Mouse (Mus musculus) neural tube, embryonic 11.5 days (tissue): ENCODE data around the gene Wdtc1. TPM values are rescaled to one million over a fixed set of nuclear protein-coding genes. Genes with fewer than 3 reads are reported as not detected.

ENCODE experiments used
- ATAC-seq: fragments of 200-750 bp; cut with Nextera tagmentation; 2 replicates; pipeline ENCODE4 v1.8.0; 2017; ENCODE audit warnings: moderate number of reproducible peaks, mild to moderate bottlenecking, moderate TSS enrichment, moderate library complexity; ENCODE audit not compliant: insufficient read depth, low FRiP score, low TSS enrichment
- DNase-seq: peaks from one replicate; pipeline ENCODE4 v3.0.0-alpha.2; 2015; ENCODE audit warnings: low spot score
- H3K27ac ChIP-seq: fragments of 300-500 bp; sonication (generic); 2 replicates; pipeline ENCODE4 v1.5.1; 2014; ENCODE audit warnings: low read depth, mild to moderate bottlenecking, low read length
- H3K27me3 ChIP-seq: fragments of 300-500 bp; sonication (generic); 2 replicates; pipeline ENCODE4 v1.6.1; 2014; ENCODE audit warnings: mild to moderate bottlenecking, low read length, mixed read lengths; ENCODE audit not compliant: control insufficient read depth, insufficient read depth
- H3K36me3 ChIP-seq: fragments of 300-500 bp; sonication (generic); 2 replicates; pipeline ENCODE4 v1.6.1; 2014; ENCODE audit warnings: mild to moderate bottlenecking, low read length, moderate library complexity, mixed read lengths; ENCODE audit not compliant: control insufficient read depth, insufficient read depth
- H3K4me1 ChIP-seq: fragments of 300-500 bp; sonication (generic); 2 replicates; pipeline ENCODE4 v1.6.1; 2014; ENCODE audit warnings: low read length, mixed read lengths; ENCODE audit not compliant: control insufficient read depth, insufficient read depth
- H3K4me2 ChIP-seq: fragments of 300-500 bp; sonication (generic); 2 replicates; pipeline ENCODE4 v1.6.1; 2014; ENCODE audit warnings: low read depth, mild to moderate bottlenecking, moderate library complexity
- H3K4me3 ChIP-seq: fragments of 300-500 bp; sonication (generic); 2 replicates; pipeline ENCODE4 v1.5.1; 2014; ENCODE audit warnings: low read depth, low read length
- H3K9ac ChIP-seq: fragments of 300-500 bp; sonication (generic); 2 replicates; pipeline ENCODE4 v1.6.1; 2014; ENCODE audit warnings: mild to moderate bottlenecking, low read length
- H3K9me3 ChIP-seq: fragments of 300-500 bp; sonication (generic); 2 replicates; pipeline ENCODE4 v1.6.1; 2016; ENCODE audit warnings: low read length; ENCODE audit not compliant: control insufficient read depth
- WGBS: fragments of 180-500 bp; shearing (Covaris S2); extraction: QIAGEN DNeasy Blood & Tissue Kit; methylation state at CpG from one replicate; pipeline ENCODE4 v1.1.7; 2014; 5-methylcytosine and 5-hydroxymethylcytosine counted together
- polyA plus RNA-seq: library from polyadenylated mRNA; unstranded; fragments of >200 nt; fragmentation: Nextera tagmentation; extraction: Ambion mirVana; gene quantifications from 2 replicates; pipeline ENCODE4 v1.2.1, GENCODE M21; 2014

Wdtc1 gene
- polyA plus RNA-seq, 1 experiment from 2014 or later, result 27.0 TPM

GRCm38 (mm10) chr4:133291255-133291654 lies 62.0 kb downstream of the Wdtc1 start:
- Histone ChIP-seq H3K9ac (no peak overlapping the region), H3K4me3 (no peak overlapping the region), H3K4me2 (no peak overlapping the region), H3K9me3 (no peaks in the 10 kb centered on the region), H3K27ac (no peak overlapping the region), H3K4me1 (peaks cover 23% of the 10 kb centered on the region), H3K27me3 (no peaks in the 10 kb centered on the region), H3K36me3 (no peaks in the 10 kb centered on the region)
- DNase-seq (no peak), ATAC-seq (no peak)
- WGBS, result 93% methylated on average over 1 of the region's 1 CpGs

- Histone ChIP-seq H3K36me3 (no peaks in the 10 kb centered on the region), H3K4me1 (peaks cover 8% of the 10 kb centered on the region), H3K9me3 (no peaks in the 10 kb centered on the region), H3K4me2 (no peak overlapping the region), H3K27me3 (no peaks in the 10 kb centered on the region), H3K27ac (no peak overlapping the region), H3K9ac (no peak overlapping the region), H3K4me3 (no peak overlapping the region)
- 76% methylated on average over 4 of the region's 4 CpGs for WGBS
- ATAC-seq (no peak), DNase-seq (no peak)
These were observed 66.7 kb downstream of the Wdtc1 start for GRCm38 (mm10) chr4:133286476-133287077.

DNA sequence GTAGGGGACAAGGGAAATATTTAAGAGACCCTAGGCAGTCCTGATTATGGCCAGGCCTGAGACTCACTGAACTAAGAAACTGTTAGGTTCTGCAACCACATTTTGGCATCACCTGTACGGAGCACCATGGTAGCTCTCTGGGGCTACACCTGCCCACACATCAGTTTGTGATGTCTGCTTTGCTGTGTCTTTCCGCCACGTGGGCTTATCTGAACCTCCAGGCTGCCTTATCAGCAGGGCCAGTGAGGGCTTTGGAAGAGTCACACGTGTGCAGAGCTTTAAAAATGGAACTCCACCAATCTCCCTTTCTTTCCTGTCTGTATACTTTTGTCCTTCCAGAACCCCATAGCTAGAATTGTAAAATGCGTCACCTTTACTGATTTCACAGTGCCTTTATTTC lies 67.3 kb downstream of the Wdtc1 start:
- H3K4me1 ChIP-seq, result peaks cover 8% of the 10 kb centered on the region
- 88% methylated on average over 5 of the region's 5 CpGs for WGBS
- no peaks in the 10 kb centered on the region for H3K27me3 ChIP-seq
- H3K27ac ChIP-seq, result no peak overlapping the region
- no peaks in the 10 kb centered on the region for H3K36me3 ChIP-seq
- DNase-seq (no peak), ATAC-seq (no peak)
- H3K9ac ChIP-seq, result no peak overlapping the region
- no peak overlapping the region for H3K4me3 ChIP-seq
- no peak overlapping the region for H3K4me2 ChIP-seq
- H3K9me3 ChIP-seq, result no peaks in the 10 kb centered on the region

- Histone ChIP-seq H3K4me1 (peaks cover 8% of the 10 kb centered on the region), H3K27ac (no peak overlapping the region), H3K9ac (no peak overlapping the region), H3K27me3 (no peaks in the 10 kb centered on the region), H3K4me3 (no peak overlapping the region), H3K4me2 (no peak overlapping the region), H3K36me3 (no peaks in the 10 kb centered on the region), H3K9me3 (no peaks in the 10 kb centered on the region)
- ATAC-seq (no peak), DNase-seq (no peak)
- 83% methylated on average over 3 of the region's 3 CpGs for WGBS
These were observed 68.0 kb downstream of the Wdtc1 start for GRCm38 (mm10) chr4:133285299-133285698.

DNA sequence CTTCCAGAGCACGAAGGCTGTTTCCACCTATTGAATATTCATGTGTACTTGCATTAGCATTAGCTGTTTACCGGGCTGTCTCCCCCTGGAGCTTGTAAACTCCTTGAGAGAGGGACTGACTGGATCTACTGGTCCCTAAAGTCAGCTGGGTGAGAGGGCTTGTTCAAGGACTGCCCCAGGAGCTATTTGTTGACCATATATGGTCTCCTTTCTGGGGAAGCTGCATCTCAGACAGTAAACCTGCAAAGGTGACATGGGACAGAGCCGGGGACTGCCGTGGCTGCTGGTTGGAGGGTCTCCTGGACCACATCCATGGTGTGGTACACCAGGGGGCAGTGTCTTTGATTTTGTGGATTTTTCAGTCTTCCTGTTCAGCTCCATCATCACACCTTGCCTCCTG lies 70.6 kb downstream of the Wdtc1 start:
- WGBS, result 21% methylated on average over 4 of the region's 4 CpGs
- Histone ChIP-seq H3K9ac (no peak overlapping the region), H3K27ac (peak overlapping the region; percentile 79; the same call in 1 of the 2 replicates), H3K4me2 (no peak overlapping the region), H3K4me1 (peaks cover 8% of the 10 kb centered on the region), H3K4me3 (no peak overlapping the region), H3K27me3 (no peaks in the 10 kb centered on the region), H3K36me3 (no peaks in the 10 kb centered on the region), H3K9me3 (no peaks in the 10 kb centered on the region)
- DNase-seq (no peak), ATAC-seq (no peak)

DNA sequence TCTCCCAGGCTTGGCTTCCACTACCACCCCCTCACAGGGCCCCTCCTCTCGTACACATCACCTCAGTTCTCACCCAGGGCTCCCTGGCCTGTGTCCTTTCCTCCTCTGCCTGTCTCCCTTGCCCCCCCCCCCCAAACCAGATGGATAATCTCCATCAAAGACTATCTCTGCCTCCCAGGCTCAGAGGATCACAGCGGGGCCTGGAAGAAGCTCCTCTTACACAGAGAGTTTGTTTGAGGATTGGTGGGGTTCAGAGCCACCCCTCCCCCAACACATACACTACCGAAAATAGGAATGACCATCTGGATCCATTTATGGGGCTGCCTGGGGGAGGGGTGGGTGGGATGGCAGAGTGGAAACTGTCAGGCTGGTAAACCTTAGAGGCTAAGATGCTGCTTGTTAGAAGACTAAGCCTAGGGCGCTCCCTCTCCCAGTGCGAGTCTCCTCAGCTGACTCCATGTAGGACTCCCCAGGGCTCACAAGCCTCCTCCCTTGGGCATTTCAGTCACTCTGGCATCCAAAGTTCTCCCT lies 71.3 kb downstream of the Wdtc1 start:
- 24% methylated on average over 5 of the region's 5 CpGs for WGBS
- Histone ChIP-seq H3K4me3 (no peak overlapping the region), H3K27ac (peak overlapping the region; percentile 79), H3K4me1 (peaks cover 8% of the 10 kb centered on the region), H3K9ac (peak overlapping the region; percentile 18; the same call in 1 of the 2 replicates), H3K36me3 (no peaks in the 10 kb centered on the region), H3K4me2 (peak overlapping the region; percentile 12; the same call in 1 of the 2 replicates), H3K9me3 (no peaks in the 10 kb centered on the region), H3K27me3 (no peaks in the 10 kb centered on the region)
- ATAC-seq (no peak), DNase-seq (peak; percentile 64)

GRCm38 (mm10) chr4:133281513-133281912 lies 71.8 kb downstream of the Wdtc1 start:
- DNase-seq (no peak), ATAC-seq (no peak)
- Histone ChIP-seq H3K4me2 (peak overlapping the region; percentile 16; the same call in 1 of the 2 replicates), H3K27ac (peak overlapping the region; percentile 79), H3K9ac (peak overlapping the region; percentile 18; the same call in 1 of the 2 replicates), H3K36me3 (no peaks in the 10 kb centered on the region), H3K27me3 (no peaks in the 10 kb centered on the region), H3K9me3 (no peaks in the 10 kb centered on the region), H3K4me1 (peaks cover 8% of the 10 kb centered on the region), H3K4me3 (no peak overlapping the region)
- 46% methylated on average over 7 of the region's 7 CpGs for WGBS

- Histone ChIP-seq H3K27me3 (no peaks in the 10 kb centered on the region), H3K4me2 (peak overlapping the region; percentile 56; the same call in 1 of the 2 replicates), H3K27ac (peak overlapping the region; percentile 89), H3K4me3 (no peak overlapping the region), H3K9ac (peak overlapping the region; percentile 85), H3K9me3 (no peaks in the 10 kb centered on the region), H3K36me3 (no peaks in the 10 kb centered on the region), H3K4me1 (peaks cover 12% of the 10 kb centered on the region)
- no peak for DNase-seq
- no peak for ATAC-seq
- 93% methylated on average over 3 of the region's 3 CpGs for WGBS
These were observed 74.8 kb downstream of the Wdtc1 start for GRCm38 (mm10) chr4:133278482-133278881.

- H3K9ac ChIP-seq, result peak overlapping the region; percentile 85
- no peaks in the 10 kb centered on the region for H3K36me3 ChIP-seq
- no peak for ATAC-seq
- H3K9me3 ChIP-seq, result no peaks in the 10 kb centered on the region
- no peak for DNase-seq
- H3K4me3 ChIP-seq, result peak overlapping the region; percentile 72
- no peaks in the 10 kb centered on the region for H3K27me3 ChIP-seq
- peaks cover 12% of the 10 kb centered on the region for H3K4me1 ChIP-seq
- peak overlapping the region; percentile 89 for H3K27ac ChIP-seq
- 37% methylated on average over 6 of the region's 6 CpGs for WGBS
- peak overlapping the region; percentile 56 for H3K4me2 ChIP-seq
These were observed 75.2 kb downstream of the Wdtc1 start for GRCm38 (mm10) chr4:133278067-133278466.
